Mouse (Mus musculus) forebrain, embryonic 10.5 days (tissue): ENCODE data around the gene Neu1. TPM values are rescaled to one million over a fixed set of nuclear protein-coding genes. Genes with fewer than 3 reads are reported as not detected.
"Not testable (repeated sequence)": the region's sequence is repeated elsewhere in the genome, so short reads cannot be mapped to it uniquely, and the experiment has no call there.

Source experiments
- DNase-seq: peaks from one replicate; pipeline ENCODE4 v3.0.0-alpha.2; 2017; ENCODE audit warnings: low spot score; ENCODE audit errors: extremely low spot score
- H3K27ac ChIP-seq: fragments of 300-500 bp; sonication (generic); 2 replicates; pipeline ENCODE4 v1.5.1; 2016; ENCODE audit warnings: mild to moderate bottlenecking
- H3K27me3 ChIP-seq: fragments of 300-500 bp; sonication (generic); 2 replicates; pipeline ENCODE4 v1.6.1; 2016; ENCODE audit warnings: mild to moderate bottlenecking; ENCODE audit not compliant: poor library complexity, severe bottlenecking
- H3K36me3 ChIP-seq: fragments of 300-500 bp; sonication (generic); replicated peaks from 2 replicates; pipeline ENCODE4 v1.6.1; 2016; ENCODE audit warnings: mild to moderate bottlenecking, moderate library complexity
- H3K4me1 ChIP-seq: fragments of 300-500 bp; sonication (generic); 2 replicates; pipeline ENCODE4 v1.6.1; 2016
- H3K4me3 ChIP-seq: fragments of 300-500 bp; sonication (generic); 2 replicates; pipeline ENCODE4 v1.5.1; 2016; ENCODE audit warnings: mild to moderate bottlenecking, moderate library complexity
- H3K9me3 ChIP-seq: fragments of 300-500 bp; sonication (generic); 2 replicates; pipeline ENCODE4 v1.6.1; 2016; ENCODE audit warnings: mild to moderate bottlenecking, moderate library complexity
- whole genome bisulfite sequencing: fragments of 180-500 bp; shearing (Covaris S2); methylation state at CpG from one replicate; pipeline ENCODE4 v1.1.7; 2016; 5-methylcytosine and 5-hydroxymethylcytosine counted together
- polyA plus RNA-seq: library from polyadenylated mRNA; unstranded; fragments of >200 nt; fragmentation: Nextera tagmentation; extraction: Ambion mirVana; gene quantifications from 2 replicates; pipeline ENCODE4 v1.2.1, GENCODE M21; 2016

Gene Neu1
- polyA plus RNA-seq, 1 experiment from 2014 or later, result 18.8 TPM

- 95% methylated on average over 15 of the region's 15 CpGs for WGBS
- Histone ChIP-seq H3K4me3 (peak overlapping the region; percentile 98), H3K9me3 (peaks cover 8% of the 10 kb centered on the region; the same call in 1 of the 2 replicates), H3K36me3 (peaks cover 23% of the 10 kb centered on the region), H3K4me1 (peaks cover 70% of the 10 kb centered on the region), H3K27ac (peak overlapping the region; percentile 99), H3K27me3 (no peaks in the 10 kb centered on the region)
- DNase-seq, result no peak
Measured at GRCm38 (mm10) chr17:34895724-34896123, 35.3 kb upstream of the Neu1 start.

- H3K4me3 ChIP-seq, result peak overlapping the region; percentile 98
- no peak for DNase-seq
- H3K27me3 ChIP-seq, result no peaks in the 10 kb centered on the region
- H3K4me1 ChIP-seq, result peaks cover 70% of the 10 kb centered on the region
- 88% methylated on average over 17 of the region's 17 CpGs for WGBS
- peak overlapping the region; percentile 99 for H3K27ac ChIP-seq
- H3K36me3 ChIP-seq, result peaks cover 30% of the 10 kb centered on the region
- peaks cover 8% of the 10 kb centered on the region; the same call in 1 of the 2 replicates for H3K9me3 ChIP-seq
Measured at GRCm38 (mm10) chr17:34896366-34896765, 34.7 kb upstream of the Neu1 start.

DNA sequence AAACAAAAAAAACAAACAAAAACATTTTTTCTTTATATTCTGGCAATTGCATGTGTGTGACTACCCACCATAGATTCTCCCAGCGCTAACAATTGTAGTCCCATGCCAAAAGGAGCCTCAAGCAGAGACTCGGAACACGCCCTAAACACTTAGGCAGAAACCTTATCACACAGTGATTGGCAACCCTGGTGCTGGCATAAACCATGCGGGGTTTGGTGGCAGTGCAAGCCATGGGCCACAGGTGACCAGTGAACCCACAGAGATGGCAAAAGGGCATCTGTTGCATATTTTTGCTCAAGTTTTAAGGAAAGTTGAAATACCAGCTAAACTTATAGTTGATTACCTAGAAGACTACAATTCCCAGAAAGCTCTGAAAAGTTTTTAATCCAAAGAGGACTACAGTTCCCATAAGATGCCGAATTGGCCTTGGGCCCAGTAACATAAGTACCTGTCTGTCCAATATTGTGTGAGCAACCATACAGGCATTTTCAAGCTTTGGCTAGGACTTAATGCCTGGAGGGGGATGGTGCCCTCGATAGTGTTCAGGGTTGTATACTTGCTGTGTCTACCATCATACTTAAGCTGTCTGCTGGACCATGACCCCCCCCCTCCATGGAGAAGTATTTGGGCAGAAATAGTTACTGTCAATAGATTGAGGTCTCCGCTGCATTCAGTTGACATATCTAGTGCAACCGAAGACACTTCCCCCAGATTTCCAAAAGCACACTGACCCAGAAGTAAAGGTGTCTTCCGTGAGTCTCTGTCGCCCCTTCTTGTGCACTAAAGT, 33.5 kb upstream of the Neu1 start:
- Histone ChIP-seq H3K4me1 (peaks cover 70% of the 10 kb centered on the region), H3K27me3 (no peaks in the 10 kb centered on the region), H3K4me3 (peak overlapping the region; percentile 98), H3K9me3 (peaks cover 8% of the 10 kb centered on the region; the same call in 1 of the 2 replicates), H3K36me3 (peaks cover 39% of the 10 kb centered on the region), H3K27ac (peak overlapping the region; percentile 100)
- WGBS, result 23% methylated on average over 10 of the region's 10 CpGs
- no peak for DNase-seq

GRCm38 (mm10) chr17:34898160-34898586, 32.9 kb upstream of the Neu1 start, which contains the start of the genes C2 and Ehmt2:
C2 (minus strand) TSS chr17:34898265.
Ehmt2 (plus strand) TSS chr17:34898469.
- peak within 1 kb of the TSS; percentile 98 for H3K4me3 ChIP-seq
- WGBS, result under 1% methylated on average over 38 of the region's 44 CpGs

GRCm38 (mm10) chr17:34898706-34899052, 32.4 kb upstream of the Neu1 start:
- Histone ChIP-seq H3K27ac (peak overlapping the region; percentile 100), H3K36me3 (peaks cover 51% of the 10 kb centered on the region), H3K9me3 (peaks cover 8% of the 10 kb centered on the region; the same call in 1 of the 2 replicates), H3K4me3 (peak overlapping the region; percentile 98), H3K27me3 (no peaks in the 10 kb centered on the region), H3K4me1 (peaks cover 62% of the 10 kb centered on the region)
- DNase-seq, result peak; percentile 56
- WGBS, result under 1% methylated on average over 35 of the region's 47 CpGs

More at GRCm38 (mm10) chr17:34898160-34898586, 32.9 kb upstream of the Neu1 start, which contains the start of the genes C2 and Ehmt2:
- Histone ChIP-seq H3K36me3 (peaks cover 45% of the 10 kb centered on the region), H3K27me3 (no peaks in the 10 kb centered on the region), H3K4me1 (peaks cover 67% of the 10 kb centered on the region), H3K9me3 (peaks cover 8% of the 10 kb centered on the region; the same call in 1 of the 2 replicates), H3K27ac (peak within 1 kb of the TSS; percentile 100)
- DNase-seq, result peak; percentile 82

- H3K36me3 ChIP-seq, result peaks cover 56% of the 10 kb centered on the region
- peak; percentile 57 for DNase-seq
- WGBS, result 1% methylated on average over 45 of the region's 45 CpGs
Measured at GRCm38 (mm10) chr17:34899053-34899889, 31.8 kb upstream of the Neu1 start.

DNA sequence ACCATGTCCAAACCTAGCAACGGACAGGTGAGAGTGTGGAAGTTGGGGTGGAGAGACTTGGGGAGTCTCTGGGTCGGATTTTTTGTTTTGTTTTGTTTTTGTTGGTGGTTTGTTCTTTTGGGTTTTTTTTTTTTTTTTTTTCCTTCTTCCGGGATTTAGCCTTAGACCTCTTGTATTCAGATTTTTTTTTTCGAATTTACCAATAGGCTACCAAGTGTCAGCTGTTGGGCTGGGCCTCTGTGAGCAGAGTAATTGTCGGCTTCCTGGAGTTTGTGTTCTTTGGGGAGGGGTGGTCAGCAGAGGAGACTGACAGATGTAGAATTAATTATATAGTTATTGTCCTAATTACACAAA, 31.2 kb upstream of the Neu1 start:
- Histone ChIP-seq H3K4me1 (peaks cover 53% of the 10 kb centered on the region), H3K27me3 (no peaks in the 10 kb centered on the region), H3K36me3 (peaks cover 62% of the 10 kb centered on the region), H3K4me3 (peak overlapping the region; percentile 98), H3K27ac (peak overlapping the region; percentile 100), H3K9me3 (peaks cover 8% of the 10 kb centered on the region; the same call in 1 of the 2 replicates)
- no peak for DNase-seq
- 5% methylated on average over 5 of the region's 5 CpGs for WGBS

More at GRCm38 (mm10) chr17:34899053-34899889, 31.8 kb upstream of the Neu1 start:
- no peaks in the 10 kb centered on the region for H3K27me3 ChIP-seq
- H3K4me1 ChIP-seq, result peaks cover 56% of the 10 kb centered on the region
- H3K27ac ChIP-seq, result peak overlapping the region; percentile 100
- H3K9me3 ChIP-seq, result peaks cover 8% of the 10 kb centered on the region; the same call in 1 of the 2 replicates
- peak overlapping the region; percentile 98 for H3K4me3 ChIP-seq

- not testable (repeated sequence) for DNase-seq, H3K27me3 ChIP-seq, H3K9me3 ChIP-seq, H3K27ac ChIP-seq
- Histone ChIP-seq H3K4me1 (peaks cover 43% of the 10 kb centered on the region), H3K4me3 (peak overlapping the region; percentile 98; the same call in 1 of the 2 replicates), H3K36me3 (peaks cover 66% of the 10 kb centered on the region)
Measured at GRCm38 (mm10) chr17:34900826-34901225, 30.2 kb upstream of the Neu1 start.

- DNase-seq, H3K27me3 ChIP-seq, H3K4me3 ChIP-seq, H3K27ac ChIP-seq, H3K9me3 ChIP-seq: not testable (repeated sequence)
- H3K4me1 ChIP-seq, result peaks cover 32% of the 10 kb centered on the region
- peaks cover 66% of the 10 kb centered on the region for H3K36me3 ChIP-seq
- WGBS, result 83% methylated on average over 10 of the region's 10 CpGs
Measured at GRCm38 (mm10) chr17:34901948-34902347, 29.1 kb upstream of the Neu1 start.

- Histone ChIP-seq H3K4me1 (peaks cover 23% of the 10 kb centered on the region), H3K27ac (no peak overlapping the region), H3K4me3 (no peak overlapping the region), H3K9me3 (no peaks in the 10 kb centered on the region), H3K27me3 (no peaks in the 10 kb centered on the region), H3K36me3 (peaks cover 75% of the 10 kb centered on the region)
- DNase-seq, result no peak
- WGBS, result 90% methylated on average over 9 of the region's 9 CpGs
Measured at GRCm38 (mm10) chr17:34902895-34903294, 28.2 kb upstream of the Neu1 start.

- Histone ChIP-seq H3K9me3 (no peaks in the 10 kb centered on the region), H3K27ac (no peak overlapping the region), H3K4me3 (peak overlapping the region; percentile 9; the same call in 1 of the 2 replicates), H3K4me1 (peaks cover 16% of the 10 kb centered on the region), H3K36me3 (peaks cover 83% of the 10 kb centered on the region), H3K27me3 (no peaks in the 10 kb centered on the region)
- WGBS, result 92% methylated on average over 10 of the region's 10 CpGs
- DNase-seq, result no peak
Measured at GRCm38 (mm10) chr17:34910982-34911381, 20.1 kb upstream of the Neu1 start.

- peaks cover 73% of the 10 kb centered on the region for H3K36me3 ChIP-seq
- no peaks in the 10 kb centered on the region for H3K27me3 ChIP-seq
- peak overlapping the region; percentile 8; the same call in 1 of the 2 replicates for H3K4me3 ChIP-seq
- H3K9me3 ChIP-seq, result no peaks in the 10 kb centered on the region
- WGBS, result 50% methylated on average over 5 of the region's 5 CpGs
- peaks cover 16% of the 10 kb centered on the region for H3K4me1 ChIP-seq
- no peak overlapping the region for H3K27ac ChIP-seq
- DNase-seq, result peak; percentile 70
Measured at GRCm38 (mm10) chr17:34911945-34912351, 19.1 kb upstream of the Neu1 start.
